9 mouse cellular contexts compared by ENCODE assay signal in the genomic region with DNA sequence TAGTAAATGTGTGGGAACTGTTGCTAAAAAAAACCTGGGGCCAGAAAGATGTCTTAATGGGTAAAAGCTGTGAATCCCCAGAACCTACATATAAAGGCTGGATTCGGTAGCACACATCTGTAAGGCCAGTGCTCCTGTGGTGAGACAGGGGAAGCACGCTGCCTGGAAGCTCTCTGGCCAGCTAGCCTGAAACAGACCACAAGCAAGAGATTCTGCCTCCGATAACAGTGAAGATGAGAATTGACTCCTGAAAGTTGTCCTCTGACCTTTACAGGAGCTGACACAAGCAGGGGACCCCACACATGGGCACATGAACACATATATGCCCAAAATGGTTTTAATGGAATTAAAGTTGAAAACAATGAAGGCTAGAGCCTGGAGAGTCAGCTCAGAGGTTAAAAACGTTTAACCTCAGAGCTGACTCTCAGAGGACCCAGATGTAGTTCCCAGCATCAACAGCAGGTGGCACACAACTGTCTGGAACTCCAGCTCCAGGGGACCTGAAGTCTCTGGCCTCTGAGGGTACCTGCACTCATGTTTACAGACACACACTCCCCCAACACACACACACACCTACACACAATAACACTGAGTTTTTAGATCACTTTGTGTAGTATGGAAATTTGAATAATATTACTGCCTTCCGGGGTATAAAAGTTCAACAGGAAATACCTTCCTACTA. TPM values are rescaled to one million over a fixed set of nuclear protein-coding genes. Genes with fewer than 3 reads are reported as not detected.
DNase-seq lines count a peak whose midpoint lies in the region; ATAC-seq and TF ChIP-seq lines count a peak whose summit lies in the region.
"Had no signal": no experiment of that assay in that cellular context is flagged by ENCODE, and none has a peak within 500 bp of the region (broad histone marks: within the 10 kb centered on the region; RNA-seq: fewer than 3 reads in every experiment).

No protein-coding gene starts in this region.

- ATAC-seq in forebrain, embryonic 11.5 days (replicated peaks; ENCODE audit: low FRiP score), result no peak
- ATAC-seq in forebrain, embryonic 13.5 days, result no peak
- ATAC-seq in Patski, result peak; percentile 45

- no peaks in the 10 kb centered on the region for H3K4me1 ChIP-seq in forebrain, embryonic 11.5 days (replicated peaks; ENCODE audit: control insufficient read depth, insufficient read depth, low read length)
- H3K4me1 ChIP-seq in forebrain, embryonic 13.5 days, result no peaks in the 10 kb centered on the region

- in situ Hi-C loops in Patski (cut with MboI; ENCODE audit: low pct_unique_long_range_greater_than_20kb), result no loop called here

- peak; percentile 97 for TF ChIP-seq CTCF in Patski (IDR thresholded peaks at IDR 0.05)

- H3K9me3 ChIP-seq in forebrain, embryonic 11.5 days (ENCODE audit: control insufficient read depth, low read length), result no peaks in the 10 kb centered on the region
- no peaks in the 10 kb centered on the region for H3K9me3 ChIP-seq in forebrain, embryonic 13.5 days (replicated peaks)
- H3K9me3 ChIP-seq: limb, embryonic 15.5 days had no signal

- H3K4me2 ChIP-seq in forebrain, embryonic 11.5 days (ENCODE audit: low read depth, low read length, severe bottlenecking), result no peak overlapping the region
- H3K4me2 ChIP-seq in forebrain, embryonic 13.5 days, result no peak overlapping the region
- H3K4me2 ChIP-seq: limb, embryonic 15.5 days had no signal

- H3K36me3 ChIP-seq in forebrain, embryonic 11.5 days (ENCODE audit: control insufficient read depth, insufficient read depth, low read length), result no peaks in the 10 kb centered on the region
- no peaks in the 10 kb centered on the region for H3K36me3 ChIP-seq in forebrain, embryonic 13.5 days (ENCODE audit: poor library complexity, severe bottlenecking)
- H3K36me3 ChIP-seq: limb, embryonic 15.5 days had no signal

- no peaks in the 10 kb centered on the region for H3K27me3 ChIP-seq in forebrain, embryonic 11.5 days (ENCODE audit: control insufficient read depth, insufficient read depth, low read length)
- no peaks in the 10 kb centered on the region for H3K27me3 ChIP-seq in forebrain, embryonic 13.5 days
- no peaks in the 10 kb centered on the region for H3K27me3 ChIP-seq in Patski

- POLR2A ChIA-PET in Patski (lab: Charles Lee), result interaction anchor here (0.9 kb wide), 1 partner anchor 128 kb away, joined by 6 read pairs; the partner anchor contains the start of gene Fhdc1

- peak; percentile 83 for DNase-seq in forebrain, embryonic 11.5 days (ENCODE audit: low spot score)
- DNase-seq in Patski (ENCODE audit: low read depth, low spot score), result no peak
- peak; percentile 68 to 85 for DNase-seq in cerebellum, postnatal 25 days
- peak; percentile 49 to 74 for DNase-seq in gastrocnemius, postnatal 4 days (ENCODE audit: low spot score in 2 of 2)
- DNase-seq in large intestine, adult 2 months (ENCODE audit: low read depth, low spot score), result peak; percentile 39
- DNase-seq in lung, postnatal 4 days, result peak; percentile 50 to 79
- peak; percentile 39 to 79 for DNase-seq in spleen, adult 18-20 months

- no peak overlapping the region for H3K4me3 ChIP-seq in forebrain, embryonic 11.5 days (ENCODE audit: low read depth, low read length)
- H3K4me3 ChIP-seq in forebrain, embryonic 13.5 days, result no peak overlapping the region
- H3K4me3 ChIP-seq: limb, embryonic 15.5 days had no signal

- H3K27ac ChIP-seq in forebrain, embryonic 11.5 days (ENCODE audit: low read depth, low read length), result no peak overlapping the region
- H3K27ac ChIP-seq in forebrain, embryonic 13.5 days, result no peak overlapping the region
- H3K27ac ChIP-seq: limb, embryonic 15.5 days had no signal

- CTCF ChIA-PET in Patski (lab: Charles Lee), result interaction anchor here (0.6 to 6.2 kb wide), 36 partner anchors 11 to 197 kb away, joined by 3 to 31 read pairs (median 4); partner anchors contain the start of gene Fhdc1

- 43% methylated on average over 5 of the region's 5 CpGs for WGBS in forebrain, embryonic 11.5 days
- 46% methylated on average over 5 of the region's 5 CpGs for WGBS in forebrain, embryonic 13.5 days
- 51% methylated on average over 5 of the region's 5 CpGs for WGBS in large intestine, adult 2 months

- no peak overlapping the region for H3K9ac ChIP-seq in forebrain, embryonic 11.5 days (ENCODE audit: low read length)
- H3K9ac ChIP-seq in forebrain, embryonic 13.5 days, result no peak overlapping the region
- H3K9ac ChIP-seq: limb, embryonic 15.5 days had no signal

RNA-seq across cellular contexts. Expression of gene Trim2, which starts 45.8 kb away (rescaled TPM):
- polyA plus RNA-seq in forebrain, embryonic 11.5 days (2014; fragmentation: Nextera tagmentation; extraction: Ambion mirVana), result 63.0 and 70.3 TPM in 2 replicates
- polyA plus RNA-seq in forebrain, embryonic 13.5 days (2015; fragmentation: Nextera tagmentation; extraction: Ambion mirVana), result 130 and 138 TPM in 2 replicates
- polyA plus RNA-seq in Patski (2021), result 30.7 TPM
- 10 to 100 TPM; 14.7 to 15.8 TPM for total RNA-seq in gastrocnemius, postnatal 4 days (2021)
- polyA plus RNA-seq in large intestine, adult 2 months (2012; rRNA removed), result 22.8 and 78.6 TPM in 2 replicates
